Mouse (Mus musculus): ENCODE data around the gene Trim71.

The Trim71 gene

DNA sequence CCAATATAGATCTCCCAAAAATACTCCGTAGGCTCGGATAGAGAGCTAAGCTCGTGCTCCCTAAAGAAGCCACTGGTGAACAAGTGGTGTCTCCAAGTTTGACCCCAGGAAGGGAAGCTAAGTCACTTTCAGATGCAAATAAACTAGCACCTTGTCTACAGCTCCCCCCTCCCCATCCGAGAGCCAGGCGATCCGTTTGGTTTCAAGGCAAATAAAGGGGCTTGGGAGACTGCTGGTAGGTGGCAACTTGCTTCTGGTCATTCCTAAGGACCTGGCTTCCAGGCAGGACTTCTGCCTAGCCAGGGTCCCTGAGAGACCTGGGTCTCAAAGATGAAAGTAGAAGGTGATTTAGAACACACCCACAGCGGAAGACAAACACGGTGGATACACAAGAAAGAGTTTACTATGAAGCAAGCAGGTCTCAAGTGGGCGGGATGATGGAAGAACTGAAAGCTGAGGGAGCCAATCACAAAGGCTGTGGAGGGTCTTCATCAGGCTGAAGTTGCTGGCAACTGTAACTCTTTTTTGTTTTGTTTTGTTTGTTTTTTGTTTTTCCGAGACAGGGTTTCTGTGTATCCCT, 7.8 kb downstream of the Trim71 start:
- no peak for DNase-seq

DNA sequence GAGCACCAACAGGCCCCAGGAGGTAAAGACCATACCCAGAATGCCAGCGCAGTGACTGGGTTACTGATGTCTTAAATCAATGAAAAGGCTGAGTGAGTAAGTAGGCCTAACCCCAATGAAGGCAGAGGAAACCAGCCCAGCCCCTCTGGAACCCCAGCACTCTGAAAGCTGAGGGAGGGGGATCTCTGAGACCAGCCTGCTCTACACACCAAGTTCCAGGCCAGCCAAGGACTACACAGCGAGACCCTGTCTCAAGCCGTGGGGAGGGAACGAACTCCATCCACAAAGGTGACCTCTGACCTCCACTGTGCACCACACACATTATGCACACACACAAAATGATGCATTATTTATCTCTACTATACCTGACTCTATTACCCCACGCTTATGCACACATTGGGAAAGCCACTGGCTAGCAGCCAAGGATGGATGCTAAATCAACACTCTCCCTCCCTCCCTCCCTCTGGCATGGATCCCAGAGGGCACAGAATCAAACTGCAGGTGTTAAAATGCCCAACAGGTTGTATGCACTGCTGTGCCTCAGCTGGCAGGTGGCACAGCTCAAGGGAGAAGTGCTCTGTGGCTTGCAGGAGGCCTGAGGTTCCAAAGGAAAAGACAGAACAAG, 9.7 kb downstream of the Trim71 start:
- DNase-seq, result no peak

DNA sequence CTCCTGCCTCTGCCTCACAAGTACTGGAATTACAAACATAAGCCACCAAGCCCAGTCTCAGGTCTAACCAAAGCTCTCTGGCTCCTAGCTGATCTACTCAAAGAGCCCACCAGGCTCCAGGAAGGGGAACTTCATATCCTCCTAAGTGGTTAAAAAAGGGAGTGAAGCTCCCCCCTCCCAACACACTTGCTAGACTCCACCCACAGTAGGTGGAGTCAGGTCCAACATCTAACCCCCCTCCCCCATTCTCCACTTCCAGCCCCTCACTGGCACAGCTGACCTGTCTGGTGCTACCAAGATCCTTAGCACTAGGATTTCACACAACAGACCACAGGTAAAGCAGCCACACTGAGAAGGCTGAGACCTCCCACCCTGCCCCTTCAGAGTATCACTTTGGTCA, 10.3 kb downstream of the Trim71 start:
- DNase-seq, result no peak

DNA sequence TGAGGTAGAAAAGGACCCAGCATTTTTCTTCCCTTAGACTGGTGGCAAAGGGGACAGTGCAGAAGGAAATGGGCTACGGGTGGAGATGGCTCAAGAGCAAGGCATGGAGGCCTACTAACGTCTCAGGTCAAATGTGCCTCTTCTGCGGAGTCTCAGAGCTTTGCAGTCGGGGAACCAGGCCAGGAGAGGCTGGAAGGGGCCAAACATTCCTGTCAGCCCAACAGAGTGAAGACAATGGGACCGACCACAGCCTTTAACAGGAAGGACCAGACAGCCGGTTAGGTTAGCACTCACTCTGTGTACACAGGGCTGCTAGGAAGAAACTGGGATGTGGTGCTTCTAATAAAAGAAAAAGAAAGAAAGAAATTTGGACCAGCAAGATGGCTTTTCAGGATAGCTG, 14.1 kb downstream of the Trim71 start:
- no peak for DNase-seq

DNA sequence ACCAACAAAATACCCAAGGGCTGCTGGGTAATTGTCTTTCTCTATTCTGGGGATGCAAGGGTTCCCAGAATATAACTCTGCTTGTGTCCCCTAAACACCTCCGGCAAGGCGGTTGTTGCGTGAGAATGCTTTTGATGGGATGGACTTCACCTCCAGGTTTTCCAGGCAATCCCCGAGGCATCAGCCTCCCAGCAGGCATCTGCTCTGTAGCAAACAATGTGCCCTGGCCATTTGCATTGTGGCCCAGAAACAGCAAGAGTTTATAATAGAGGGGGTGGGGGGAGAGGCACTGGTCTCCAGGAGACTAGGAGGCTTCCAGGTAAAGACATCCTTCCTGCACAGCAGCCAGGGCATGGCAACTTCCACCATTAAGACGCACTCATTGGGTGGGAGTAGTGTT, 15.1 kb downstream of the Trim71 start:
- DNase-seq, result no peak

DNA sequence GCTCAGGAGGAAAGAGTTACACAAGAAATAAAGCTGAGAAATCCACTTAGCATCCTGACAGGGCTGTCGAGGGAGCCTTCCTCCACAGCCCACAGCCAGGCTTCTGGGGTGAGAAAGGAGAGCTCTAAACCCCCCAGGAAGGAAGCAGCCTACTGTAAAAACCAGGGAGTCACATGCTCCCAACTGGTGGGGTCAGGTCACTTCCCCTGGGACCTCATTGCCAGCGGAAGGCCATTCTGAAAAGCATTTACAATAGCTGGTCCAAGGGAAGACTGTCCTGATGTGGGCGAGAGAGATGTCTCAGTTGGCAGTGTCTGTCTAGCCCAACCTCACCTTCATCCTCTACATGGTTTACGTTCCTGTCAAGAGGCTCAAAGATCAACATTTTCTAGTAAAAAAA, 15.7 kb downstream of the Trim71 start:
- no peak for DNase-seq

DNA sequence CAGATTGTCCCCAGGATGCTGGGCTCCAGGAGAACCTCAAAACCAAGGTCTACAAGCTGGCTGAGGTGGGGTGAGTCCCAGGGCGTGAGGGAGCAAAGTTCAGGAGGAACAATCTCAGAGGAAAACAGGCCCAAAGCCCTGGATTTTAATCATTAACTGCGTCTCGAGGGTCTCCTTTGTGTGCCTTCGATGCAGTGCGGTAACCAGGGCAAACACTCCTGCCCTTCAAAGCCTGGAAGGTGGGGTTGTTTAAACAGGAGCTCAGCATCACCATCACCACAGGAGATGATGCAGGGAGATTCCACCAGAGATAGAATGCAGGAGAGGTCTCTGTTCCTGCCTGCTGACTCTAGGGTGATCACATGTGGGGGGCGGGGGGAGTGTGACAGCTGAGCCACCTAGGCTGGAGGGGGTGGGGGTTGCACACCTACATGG, 16.5 kb downstream of the Trim71 start:
- no peak for DNase-seq

DNA sequence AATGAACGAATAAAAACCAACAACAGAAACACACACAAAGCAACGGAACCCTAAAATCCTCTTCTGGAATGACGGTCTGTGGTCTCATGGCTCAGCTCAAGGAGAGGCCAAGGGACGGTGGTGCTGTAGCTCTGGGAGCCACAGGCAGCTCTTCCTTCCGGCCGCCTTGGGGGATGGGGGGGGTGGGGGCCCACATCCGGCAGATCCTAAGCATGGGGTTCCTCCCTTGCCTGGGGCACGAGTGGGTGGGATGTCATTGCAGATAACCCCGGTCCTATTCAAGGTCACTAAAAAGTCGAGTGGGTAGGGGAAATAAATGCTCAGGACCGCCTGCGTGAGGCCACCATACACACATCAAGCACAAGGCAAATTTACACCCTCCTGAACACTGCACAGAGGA, 17.4 kb downstream of the Trim71 start:
- DNase-seq, result no peak

DNA sequence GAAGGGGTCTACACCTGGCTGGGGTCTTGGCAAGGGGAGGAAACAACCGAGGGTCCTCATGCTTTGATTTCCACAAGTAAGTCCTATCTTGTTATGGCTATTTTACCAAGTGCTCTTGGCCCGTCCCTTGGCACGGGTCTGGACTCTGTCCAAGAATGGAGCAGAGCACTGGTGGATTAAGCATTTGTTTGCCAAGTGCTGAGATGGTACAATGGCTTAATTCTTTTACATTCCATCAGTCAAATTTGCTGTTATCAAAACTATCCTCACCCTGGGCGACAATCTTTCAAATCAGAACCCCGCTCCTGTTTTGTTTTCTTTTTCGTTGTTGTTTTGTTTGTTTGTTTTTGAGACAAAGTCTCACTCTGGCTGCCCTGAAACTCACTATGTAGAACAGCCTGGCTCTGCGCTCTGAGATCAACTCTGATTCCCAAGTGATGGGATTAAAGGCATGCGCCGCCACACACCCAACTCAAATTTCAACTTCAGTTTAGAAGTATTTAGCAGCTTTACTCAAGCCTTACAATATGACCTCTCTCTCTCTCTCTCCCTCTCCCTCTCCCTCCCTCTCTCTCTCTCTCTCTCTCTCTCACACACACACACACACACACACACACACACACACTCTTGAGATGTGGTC, 19.3 kb downstream of the Trim71 start:
- no peak for DNase-seq

DNA sequence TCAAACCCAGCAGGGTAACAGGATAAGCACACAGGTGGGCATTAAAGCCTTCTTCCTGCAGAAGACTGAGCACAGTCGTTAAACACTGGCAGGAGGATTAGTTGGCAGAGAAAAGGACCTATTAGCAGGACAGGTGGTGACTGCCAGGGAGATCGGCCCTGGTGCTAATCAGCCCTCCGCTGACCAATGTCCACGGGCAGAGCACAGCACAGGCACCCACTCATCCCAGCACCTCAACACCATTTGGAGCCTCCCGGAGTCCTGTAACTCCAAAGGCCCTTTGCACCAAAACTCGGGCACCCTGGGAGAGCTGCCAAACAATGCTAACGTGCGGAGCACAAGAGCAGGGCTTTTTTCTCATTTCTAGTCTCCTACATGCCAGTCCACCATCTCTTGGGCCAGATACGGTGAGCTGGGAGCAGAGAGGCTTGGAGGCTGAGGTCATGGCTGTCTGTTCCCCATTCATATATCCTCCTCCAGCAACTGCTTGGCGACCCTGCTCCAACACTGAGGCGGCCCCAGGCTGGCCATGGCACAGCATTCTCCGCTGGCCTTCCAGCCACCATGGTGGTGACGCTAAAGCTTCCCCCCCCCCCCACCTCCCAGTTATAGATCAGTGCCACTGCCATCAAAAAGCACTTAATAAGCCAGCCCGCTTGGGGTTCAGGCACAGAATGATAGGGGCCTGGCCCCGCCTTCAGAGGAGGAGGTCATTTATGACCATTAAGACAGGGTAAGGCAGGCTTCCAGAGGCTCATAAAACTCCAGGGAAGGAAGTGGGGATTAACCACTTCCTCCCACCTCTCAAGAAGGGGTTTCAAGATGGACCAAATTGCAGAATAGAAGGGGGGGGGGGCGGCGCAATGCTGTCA, 20.1 kb downstream of the Trim71 start:
- DNase-seq, result no peak

DNA sequence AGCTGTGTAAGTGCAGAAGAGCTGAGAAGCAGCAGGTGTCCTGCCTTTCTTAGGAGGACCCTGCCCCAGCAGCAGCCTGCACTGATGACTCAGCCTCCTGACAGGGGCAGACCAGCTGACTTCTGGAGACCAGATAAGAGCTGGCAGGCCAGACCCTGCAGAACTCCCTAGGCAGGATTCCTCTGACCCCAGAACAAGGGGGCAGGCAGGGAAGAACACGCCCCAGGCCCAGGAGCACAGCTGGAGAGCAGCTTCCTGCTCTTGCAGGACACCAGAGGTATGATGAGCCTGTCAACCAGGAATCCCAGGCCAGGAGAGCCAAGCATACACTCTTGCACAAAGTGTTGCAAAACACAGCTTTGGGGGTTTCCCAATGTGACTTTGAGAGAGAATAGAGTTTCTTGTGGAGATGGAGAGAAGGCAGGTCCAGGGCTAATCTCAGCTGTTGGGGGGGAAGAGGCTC, 22.9 kb downstream of the Trim71 start:
- no peak for DNase-seq

DNA sequence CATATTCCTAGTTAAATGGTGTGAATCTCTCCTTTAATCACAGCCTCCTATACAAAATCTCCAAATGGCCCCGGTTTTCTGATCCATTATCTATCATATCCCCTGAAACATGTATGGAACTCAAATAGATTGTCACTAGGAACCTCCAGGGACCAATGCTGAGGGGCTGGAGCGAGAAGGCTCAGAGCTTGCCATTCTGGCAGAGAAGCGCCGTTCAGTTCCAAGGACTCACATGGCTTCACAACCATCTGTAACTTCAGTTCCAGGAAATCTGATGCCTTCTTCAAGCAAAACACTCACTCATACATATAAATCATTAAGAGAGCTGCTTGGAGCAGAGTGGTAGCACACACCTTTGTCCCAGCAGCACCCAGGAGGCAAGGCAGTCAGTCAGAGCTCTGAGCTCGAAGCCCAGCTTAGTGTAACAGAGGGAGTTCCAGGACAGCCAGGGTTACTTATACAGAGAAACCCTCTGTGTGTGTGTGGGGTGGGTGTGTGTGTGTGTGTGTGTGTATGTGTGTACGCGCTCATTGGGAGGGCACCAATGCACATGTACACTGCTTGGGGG, 25.1 kb downstream of the Trim71 start:
- no peak for DNase-seq

DNA sequence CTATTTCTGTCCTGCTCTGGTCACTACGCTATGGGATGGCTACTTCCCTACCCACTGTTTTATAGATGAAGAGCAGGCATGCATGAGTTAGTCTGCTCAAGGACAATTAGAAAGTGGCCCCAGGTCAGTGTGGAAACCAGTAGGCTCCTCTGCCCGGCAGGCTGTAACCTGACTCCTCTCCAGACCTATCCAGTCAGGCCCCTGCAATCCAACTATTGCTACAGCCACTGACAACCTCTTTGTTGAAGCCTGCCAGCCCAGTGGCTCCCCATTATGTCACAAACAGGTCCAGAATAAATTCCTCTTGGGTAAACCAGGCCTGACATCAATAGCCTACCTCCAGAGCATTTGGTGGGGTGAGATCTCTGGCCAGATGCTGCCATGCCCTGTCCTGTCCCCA, 27.5 kb downstream of the Trim71 start:
- DNase-seq, result no peak

DNA sequence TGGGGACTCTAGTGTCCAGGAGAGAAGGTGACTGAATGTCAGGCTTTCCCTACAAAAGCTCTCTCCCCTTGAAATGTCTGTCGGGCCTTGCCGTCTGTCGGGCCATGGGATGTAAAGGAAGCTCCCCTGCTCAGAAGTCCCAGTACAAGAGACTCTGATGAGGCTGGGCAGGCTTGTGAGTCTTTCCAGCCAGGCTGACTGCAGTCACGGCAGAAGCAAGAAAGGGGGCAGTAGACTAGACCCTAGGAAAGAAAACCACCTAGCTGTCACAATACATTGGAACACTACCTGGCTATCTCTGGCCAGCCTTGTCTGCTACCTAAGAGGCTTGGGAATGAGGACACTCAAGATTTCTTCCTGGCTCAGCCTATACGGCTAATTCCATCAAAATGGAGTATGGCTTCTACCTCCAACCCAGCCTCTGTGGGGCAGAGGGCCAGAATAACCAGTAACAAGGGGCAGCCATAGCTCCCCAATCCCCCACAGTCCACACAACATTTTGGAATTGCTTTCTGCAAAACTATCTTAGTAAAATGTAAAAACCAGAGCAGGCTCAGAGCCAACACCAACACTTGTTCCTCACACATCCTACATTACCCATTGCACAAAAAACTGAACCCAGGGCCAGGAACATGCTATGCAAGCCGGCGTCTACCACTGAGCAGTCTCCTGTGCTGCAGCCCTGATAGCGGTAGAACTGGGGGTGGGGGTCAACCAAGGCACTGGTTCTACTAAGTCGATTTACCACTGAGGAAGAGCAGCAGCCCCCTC, 29.2 kb downstream of the Trim71 start:
- DNase-seq, result peak; percentile 27

DNA sequence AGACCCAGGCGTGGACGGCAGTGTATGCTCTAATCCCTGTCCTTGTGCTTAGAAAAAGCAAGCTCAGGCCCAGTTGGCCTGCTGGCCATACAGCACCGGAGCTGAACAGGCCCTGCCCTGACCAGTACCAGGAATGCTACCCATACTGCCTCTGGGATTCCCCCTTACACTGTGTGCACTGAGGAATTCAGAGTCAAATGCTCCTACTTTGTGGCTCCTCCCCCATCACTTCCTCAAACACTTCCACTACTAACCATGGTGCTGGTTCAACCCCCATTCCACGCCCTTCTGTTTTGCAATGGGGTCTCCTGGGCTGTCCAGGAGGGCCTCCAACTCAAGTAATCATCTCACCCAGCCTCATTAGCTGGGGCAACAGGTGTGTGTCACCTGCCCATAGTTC, 30.3 kb downstream of the Trim71 start:
- DNase-seq, result no peak

DNA sequence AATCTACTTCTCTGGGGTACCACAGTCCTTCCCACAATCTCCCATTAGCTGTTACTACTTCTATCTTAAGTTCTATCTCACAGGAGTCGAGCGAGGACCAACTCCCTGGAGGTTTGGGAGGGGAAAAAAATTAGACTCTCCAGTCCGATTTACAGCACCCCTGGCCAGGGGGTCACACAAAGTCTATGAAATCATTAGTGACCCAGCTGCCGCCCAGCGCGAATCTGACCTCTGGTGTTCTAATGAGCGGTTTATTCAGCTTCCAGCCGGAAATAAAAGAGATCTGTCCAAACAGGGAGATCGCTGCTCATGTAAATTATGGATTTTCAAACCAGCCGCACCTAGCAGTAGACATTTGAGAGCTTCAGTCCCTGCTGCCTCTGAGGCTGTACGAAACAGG, 32.9 kb downstream of the Trim71 start:
- no peak for DNase-seq

DNA sequence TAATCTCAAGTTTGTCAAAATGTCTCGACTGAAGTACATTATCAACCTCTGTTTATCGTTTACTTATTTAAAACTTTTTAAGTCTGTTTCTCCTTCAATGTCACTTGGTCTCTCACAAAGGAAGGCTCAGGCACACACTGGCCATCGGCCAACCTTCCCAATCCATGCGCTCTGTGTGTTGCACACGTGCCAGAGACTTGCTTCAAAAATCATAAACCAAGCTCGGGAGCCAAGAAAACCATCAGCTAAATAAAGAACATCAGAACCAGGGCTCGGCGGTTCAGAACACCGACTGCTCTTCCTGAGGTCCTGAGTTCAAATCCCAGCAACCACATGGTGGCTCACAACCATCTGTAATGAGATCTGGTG, 35.5 kb downstream of the Trim71 start:
- DNase-seq, result no peak

DNA sequence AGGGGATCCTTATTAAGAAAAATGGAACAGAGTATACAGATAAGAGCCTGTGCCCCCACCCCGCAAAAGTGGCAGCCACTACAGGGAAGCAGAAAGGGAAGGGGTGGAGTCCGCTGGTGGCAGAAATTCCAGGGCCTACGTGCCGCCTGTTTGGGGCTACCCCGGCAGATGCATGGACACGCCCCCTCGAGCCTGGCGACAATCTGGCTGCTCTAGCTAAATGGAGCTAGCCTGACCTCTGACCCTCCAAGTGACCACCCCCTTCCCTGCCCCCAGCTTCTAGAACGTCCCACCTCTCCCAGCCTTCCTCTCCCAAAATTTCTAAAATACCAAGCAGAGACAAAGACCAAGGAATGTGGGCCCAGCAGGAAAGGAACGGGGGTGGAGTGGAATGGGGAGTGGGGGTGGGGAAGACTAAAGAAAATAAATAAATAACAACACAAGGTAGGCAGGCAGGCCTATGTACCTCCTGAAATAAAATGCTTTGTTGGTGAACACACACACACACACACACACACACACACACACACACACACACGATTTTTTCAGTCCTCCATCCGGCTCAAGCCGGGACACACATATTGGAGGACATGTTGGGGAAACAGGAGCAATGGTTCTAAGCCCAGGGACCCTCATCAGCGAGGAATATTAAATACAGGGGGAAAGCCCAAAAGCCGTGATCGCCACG, 36.0 kb downstream of the Trim71 start:
- DNase-seq, result no peak

DNA sequence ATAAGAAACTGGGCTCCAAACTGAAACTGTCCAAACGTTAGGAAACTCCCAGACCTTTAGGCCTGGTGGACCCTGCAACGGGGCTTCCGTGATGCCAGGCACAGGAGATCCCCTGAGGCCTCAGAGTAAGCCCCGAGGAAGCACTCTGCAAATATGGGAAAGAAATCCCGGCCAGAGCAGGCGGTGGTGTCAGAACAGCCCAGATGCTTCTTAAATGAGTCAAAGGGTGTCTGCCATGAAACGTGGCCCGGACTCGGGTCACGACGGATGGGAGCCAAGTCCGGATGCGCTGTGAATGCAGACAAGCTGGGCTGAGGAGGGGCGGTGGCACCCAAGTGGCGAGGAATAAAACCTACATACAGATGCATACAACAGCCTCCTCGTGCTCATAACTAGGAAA, 37.1 kb downstream of the Trim71 start:
- DNase-seq, result no peak

DNA sequence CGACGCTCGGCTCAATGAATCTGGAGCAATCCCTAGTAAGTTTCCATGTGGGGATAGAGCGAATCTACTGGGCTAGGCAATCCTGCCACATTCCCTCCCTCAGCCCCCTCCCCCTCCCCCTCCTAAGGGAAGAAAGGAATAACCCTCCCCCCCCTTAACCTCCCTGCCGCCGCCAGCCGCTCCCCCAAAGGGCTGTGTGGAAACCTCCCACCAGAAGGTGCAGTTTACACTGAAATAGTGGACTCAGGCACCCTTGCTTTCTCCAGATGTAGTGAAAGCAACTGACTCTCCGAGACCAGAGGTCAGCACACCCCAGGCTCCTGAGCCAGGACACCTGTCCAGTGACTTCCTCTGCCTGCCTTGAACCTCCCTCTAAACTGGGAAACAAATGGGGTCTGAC, 37.6 kb downstream of the Trim71 start:
- no peak for DNase-seq

DNA sequence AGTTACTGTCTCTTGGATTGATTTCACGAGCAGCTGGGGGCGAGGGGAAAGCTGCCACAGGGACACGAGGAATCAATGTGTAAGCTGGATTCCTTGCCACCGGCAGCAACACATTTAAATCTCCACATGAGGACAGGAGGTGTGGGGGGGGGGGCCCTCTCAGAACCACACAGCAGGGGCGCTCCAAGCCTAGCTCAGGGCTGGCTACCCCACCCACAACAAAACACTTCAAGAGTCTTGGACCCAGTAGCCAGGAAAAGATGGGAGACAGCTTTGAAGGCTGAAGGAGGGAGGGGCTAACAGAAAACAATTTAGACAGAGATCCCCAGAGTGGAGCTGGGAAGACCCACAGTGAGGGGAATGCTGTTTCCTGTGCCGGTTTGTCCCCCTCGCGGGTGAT, 38.3 kb downstream of the Trim71 start:
- DNase-seq, result no peak

DNA sequence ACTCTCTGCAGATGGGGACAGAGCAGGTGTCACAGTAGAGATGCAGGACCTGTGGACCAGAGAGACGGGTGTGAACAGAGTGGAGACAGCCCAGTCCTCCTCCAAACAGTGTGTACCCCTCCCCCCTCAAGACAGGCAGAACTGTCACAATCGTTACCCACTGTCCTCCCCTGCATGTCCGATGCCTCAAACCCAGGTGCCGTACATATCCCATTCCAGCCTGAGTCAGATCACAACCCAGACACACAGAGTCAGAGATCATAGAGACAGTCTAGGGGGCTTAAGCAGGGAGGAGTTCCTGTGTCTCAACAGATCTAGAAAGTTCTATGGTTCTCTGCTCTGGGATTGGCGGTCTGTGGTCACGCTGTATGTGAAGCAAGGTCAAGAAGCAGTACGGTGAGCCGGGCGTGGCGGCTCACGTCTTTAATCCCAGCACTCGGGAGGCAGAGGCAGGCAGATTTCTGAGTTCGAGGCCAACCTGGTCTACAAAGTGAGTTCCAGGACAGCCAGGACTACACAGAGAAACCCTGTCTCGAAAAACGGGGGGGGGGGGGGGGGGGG, 39.0 kb downstream of the Trim71 start:
- no peak for DNase-seq
